Mouse (Mus musculus) heart, adult 9 months (tissue): ENCODE data around the gene Aldh8a1.

ENCODE experiments used
- DNase-seq, 2 experiments: peaks; one replicate each; pipeline ENCODE4 v3.0.0; 2022; ENCODE audit warnings: low spot score in 2 of 2

Aldh8a1 gene

GRCm38 (mm10) chr10:21419188-21419587 lies 42.1 kb downstream of the Aldh8a1 start:
- no peak for DNase-seq

GRCm38 (mm10) chr10:21420457-21421424 lies 43.6 kb downstream of the Aldh8a1 start:
- no peak for DNase-seq

GRCm38 (mm10) chr10:21426515-21426914 lies 49.4 kb downstream of the Aldh8a1 start:
- no peak for DNase-seq

- DNase-seq, result no peak
Measured at GRCm38 (mm10) chr10:21427996-21428395, 50.9 kb downstream of the Aldh8a1 start.

GRCm38 (mm10) chr10:21439268-21439667 lies 62.2 kb downstream of the Aldh8a1 start:
- no peak for DNase-seq

- no peak for DNase-seq
Measured at GRCm38 (mm10) chr10:21441020-21441419, 63.9 kb downstream of the Aldh8a1 start.

DNA sequence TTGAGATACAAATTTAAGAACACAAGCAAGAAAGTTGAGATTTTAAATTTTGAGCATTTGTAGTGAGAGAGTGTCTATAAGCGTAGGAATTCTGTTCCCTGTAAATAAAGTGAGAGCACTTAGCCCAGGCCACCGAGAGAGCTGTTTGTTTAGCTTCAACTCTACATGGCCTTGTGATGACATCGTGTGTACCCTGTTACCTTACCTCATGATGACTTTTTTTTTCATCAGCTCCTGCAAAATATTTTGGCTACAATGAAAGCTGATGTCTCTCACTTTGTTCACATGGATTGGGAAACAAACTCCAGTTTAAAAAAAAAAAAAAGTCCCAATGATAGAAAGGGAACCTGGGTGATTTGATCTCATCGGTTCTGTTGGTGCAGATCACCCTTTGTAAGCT lies 64.6 kb downstream of the Aldh8a1 start:
- no peak for DNase-seq

GRCm38 (mm10) chr10:21443646-21444324 lies 66.7 kb downstream of the Aldh8a1 start:
- no peak for DNase-seq

DNA sequence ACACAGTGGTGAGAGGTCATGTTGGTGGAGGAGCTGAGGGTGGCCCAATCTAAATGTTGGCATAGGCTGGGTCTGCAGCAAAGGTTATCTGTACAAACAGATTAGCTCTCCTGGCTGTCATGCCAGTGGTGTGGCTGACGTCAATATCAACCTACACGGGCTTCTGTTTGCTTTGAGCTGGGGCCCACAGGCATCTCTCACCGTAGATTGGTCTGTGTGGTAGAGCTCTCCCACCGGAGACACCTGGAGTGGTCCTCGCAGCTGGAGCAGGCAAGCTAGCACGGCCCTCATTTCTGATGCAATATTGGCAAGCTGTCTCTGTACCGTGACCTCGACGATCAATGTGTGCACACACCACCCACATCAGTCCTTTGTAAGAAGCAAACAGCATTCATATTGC lies 67.3 kb downstream of the Aldh8a1 start:
- DNase-seq, result no peak
